Comparison of ENCODE assay signal across 18 mouse cellular contexts in genomic region chr6:53963906-53964496, GRCm38 (mm10). TPM values are rescaled to one million over a fixed set of nuclear protein-coding genes. Genes with fewer than 3 reads are reported as not detected.
A peak's percentile ranks its signal among the peaks of the same experiment; 100 is the strongest.
DNase-seq lines count a peak whose midpoint lies in the region; ATAC-seq lines count a peak whose summit lies in the region.
"Had no signal": no experiment of that assay in that cellular context is flagged by ENCODE, and none has a peak within 500 bp of the region (broad histone marks: within the 10 kb centered on the region; RNA-seq: fewer than 3 reads in every experiment).

No protein-coding gene starts in this region.

- no peaks in the 10 kb centered on the region for H3K27me3 ChIP-seq in hindbrain, embryonic 12.5 days
- no peaks in the 10 kb centered on the region for H3K27me3 ChIP-seq in hindbrain, embryonic 16.5 days (replicated peaks; ENCODE audit: control insufficient read depth, insufficient read depth, low read length)
- H3K27me3 ChIP-seq in embryonic facial prominence, embryonic 10.5 days (replicated peaks; ENCODE audit: low read depth, poor library complexity, severe bottlenecking): peaks cover 4% of the 10 kb centered on the region; the same call in 1 of the 2 replicates
- H3K27me3 ChIP-seq in kidney, embryonic 15.5 days: no peaks in the 10 kb centered on the region
- H3K27me3 ChIP-seq in limb, embryonic 12.5 days: no peaks in the 10 kb centered on the region
- H3K27me3 ChIP-seq: embryonic facial prominence, embryonic 15.5 days; forebrain, embryonic 12.5 days; liver, embryonic 15.5 days had no signal

- no peak overlapping the region for H3K4me2 ChIP-seq in hindbrain, embryonic 12.5 days (replicated peaks)
- no peak overlapping the region for H3K4me2 ChIP-seq in hindbrain, embryonic 16.5 days (ENCODE audit: low read length)
- H3K4me2 ChIP-seq in kidney, embryonic 15.5 days: no peak overlapping the region
- no peak overlapping the region for H3K4me2 ChIP-seq in limb, embryonic 12.5 days
- H3K4me2 ChIP-seq: embryonic facial prominence, embryonic 15.5 days; forebrain, embryonic 12.5 days; liver, embryonic 15.5 days had no signal

- peaks cover 19% of the 10 kb centered on the region for H3K4me1 ChIP-seq in hindbrain, embryonic 12.5 days
- H3K4me1 ChIP-seq in hindbrain, embryonic 16.5 days (ENCODE audit: control insufficient read depth, insufficient read depth, low read depth, low read length): no peaks in the 10 kb centered on the region; the same call in 1 of the 2 replicates
- peaks cover 53% of the 10 kb centered on the region for H3K4me1 ChIP-seq in embryonic facial prominence, embryonic 10.5 days
- peaks cover 13% of the 10 kb centered on the region for H3K4me1 ChIP-seq in kidney, embryonic 15.5 days
- peaks cover 18% of the 10 kb centered on the region for H3K4me1 ChIP-seq in limb, embryonic 12.5 days (replicated peaks)
- H3K4me1 ChIP-seq: liver, embryonic 15.5 days had no signal

- H3K4me3 ChIP-seq in hindbrain, embryonic 12.5 days: no peak overlapping the region
- no peak overlapping the region for H3K4me3 ChIP-seq in hindbrain, embryonic 16.5 days (ENCODE audit: low read length)
- H3K4me3 ChIP-seq in embryonic facial prominence, embryonic 10.5 days: no peak overlapping the region
- H3K4me3 ChIP-seq in kidney, embryonic 15.5 days (replicated peaks): no peak overlapping the region
- H3K4me3 ChIP-seq in limb, embryonic 12.5 days (replicated peaks): no peak overlapping the region
- H3K4me3 ChIP-seq: embryonic facial prominence, embryonic 15.5 days; forebrain, embryonic 12.5 days; liver, embryonic 15.5 days; midbrain, embryonic 10.5 days had no signal

- peak; percentile 42 for DNase-seq in embryonic facial prominence, embryonic 10.5 days (ENCODE audit: low spot score)
- no peak for DNase-seq in cerebellum, adult 11 months
- no peak for DNase-seq in urinary bladder, postnatal 25 days (ENCODE audit: low spot score)
- DNase-seq: adrenal gland, postnatal 25 days; cerebellum, postnatal 14 days; heart, postnatal 36 days; layer of hippocampus, postnatal 36 days; lung, postnatal 14 days; right cerebral cortex, adult 18-20 months had no signal

- H3K36me3 ChIP-seq in hindbrain, embryonic 12.5 days: no peaks in the 10 kb centered on the region
- no peaks in the 10 kb centered on the region for H3K36me3 ChIP-seq in hindbrain, embryonic 16.5 days (ENCODE audit: control insufficient read depth, insufficient read depth, low read length)
- H3K36me3 ChIP-seq in embryonic facial prominence, embryonic 10.5 days (replicated peaks): no peaks in the 10 kb centered on the region
- no peaks in the 10 kb centered on the region for H3K36me3 ChIP-seq in kidney, embryonic 15.5 days
- no peaks in the 10 kb centered on the region for H3K36me3 ChIP-seq in limb, embryonic 12.5 days
- H3K36me3 ChIP-seq: embryonic facial prominence, embryonic 15.5 days; forebrain, embryonic 12.5 days; liver, embryonic 15.5 days; midbrain, embryonic 10.5 days had no signal

- ATAC-seq in hindbrain, embryonic 12.5 days (ENCODE audit: low FRiP score): no peak
- ATAC-seq in hindbrain, embryonic 16.5 days: no peak
- no peak for ATAC-seq in kidney, embryonic 15.5 days (replicated peaks; ENCODE audit: low FRiP score)
- ATAC-seq in limb, embryonic 12.5 days (ENCODE audit: insufficient number of reproducible peaks, insufficient read depth, low FRiP score, low TSS enrichment, low read depth): 0 out of 2 replicates have a peak, but pooled peaks have one; percentile 68

- H3K27ac ChIP-seq in hindbrain, embryonic 12.5 days: peak overlapping the region; percentile 12; the same call in 1 of the 2 replicates
- no peak overlapping the region for H3K27ac ChIP-seq in hindbrain, embryonic 16.5 days (ENCODE audit: low read depth, low read length)
- H3K27ac ChIP-seq in embryonic facial prominence, embryonic 10.5 days (replicated peaks): peak overlapping the region; percentile 8; the same call in 1 of the 2 replicates
- 0 out of 2 replicates have a peak overlapping the region, but pooled peaks have one; percentile 64 for H3K27ac ChIP-seq in kidney, embryonic 15.5 days
- H3K27ac ChIP-seq in limb, embryonic 12.5 days: no peak overlapping the region
- H3K27ac ChIP-seq: embryonic facial prominence, embryonic 15.5 days; forebrain, embryonic 12.5 days; liver, embryonic 15.5 days; midbrain, embryonic 10.5 days had no signal

- WGBS in hindbrain, embryonic 12.5 days: 66% methylated on average over 5 of the region's 5 CpGs
- WGBS in hindbrain, embryonic 16.5 days: 70% methylated on average over 5 of the region's 5 CpGs
- 66% methylated on average over 5 of the region's 5 CpGs for WGBS in embryonic facial prominence, embryonic 10.5 days
- WGBS in kidney, embryonic 15.5 days: 75% methylated on average over 5 of the region's 5 CpGs
- 51% methylated on average over 5 of the region's 5 CpGs for WGBS in limb, embryonic 12.5 days

- no peaks in the 10 kb centered on the region for H3K9me3 ChIP-seq in hindbrain, embryonic 12.5 days (replicated peaks)
- H3K9me3 ChIP-seq in hindbrain, embryonic 16.5 days (ENCODE audit: control insufficient read depth, low read length): no peaks in the 10 kb centered on the region
- no peaks in the 10 kb centered on the region for H3K9me3 ChIP-seq in embryonic facial prominence, embryonic 10.5 days
- H3K9me3 ChIP-seq in kidney, embryonic 15.5 days (replicated peaks): no peaks in the 10 kb centered on the region
- H3K9me3 ChIP-seq in limb, embryonic 12.5 days: no peaks in the 10 kb centered on the region
- H3K9me3 ChIP-seq: embryonic facial prominence, embryonic 15.5 days; forebrain, embryonic 12.5 days; liver, embryonic 15.5 days; midbrain, embryonic 10.5 days had no signal

- no peak overlapping the region for H3K9ac ChIP-seq in hindbrain, embryonic 12.5 days
- H3K9ac ChIP-seq in hindbrain, embryonic 16.5 days (ENCODE audit: low read depth, low read length): no peak overlapping the region
- no peak overlapping the region for H3K9ac ChIP-seq in kidney, embryonic 15.5 days
- no peak overlapping the region for H3K9ac ChIP-seq in limb, embryonic 12.5 days (replicated peaks)
- H3K9ac ChIP-seq: embryonic facial prominence, embryonic 15.5 days; forebrain, embryonic 12.5 days; liver, embryonic 15.5 days had no signal

RNA-seq across cellular contexts. Expression of gene Cpvl, which starts 14.5 kb away (rescaled TPM):
- polyA plus RNA-seq in hindbrain, embryonic 12.5 days (2016; fragmentation: Nextera tagmentation; extraction: Ambion mirVana): not detected in 2 replicates
- polyA plus RNA-seq in hindbrain, embryonic 16.5 days (2015; fragmentation: Nextera tagmentation; extraction: Ambion mirVana): 0.24 TPM in 1 of 2 replicates, not detected in the other
- polyA plus RNA-seq in embryonic facial prominence, embryonic 10.5 days (2016; fragmentation: Nextera tagmentation; extraction: Ambion mirVana): 0.10 and 0.22 TPM in 2 replicates
- polyA plus RNA-seq in kidney, embryonic 15.5 days (2015; fragmentation: Nextera tagmentation; extraction: Ambion mirVana): 0.18 and 0.34 TPM in 2 replicates
- polyA plus RNA-seq in limb, embryonic 12.5 days (2016; fragmentation: Nextera tagmentation; extraction: Ambion mirVana): 0.14 and 0.42 TPM in 2 replicates
- polyA plus RNA-seq: embryonic facial prominence, embryonic 15.5 days; forebrain, embryonic 12.5 days; liver, embryonic 15.5 days; urinary bladder, adult 2 months had no signal

Comparison
In these comparisons a context has a peak if more than half of its experiments do, and no peak if none do; other contexts are left out.
1. H3K27ac ChIP-seq: peak in hindbrain, embryonic 12.5 days (single experiment), embryonic facial prominence, embryonic 10.5 days (single experiment) and kidney, embryonic 15.5 days (single experiment); none in hindbrain, embryonic 16.5 days (single experiment) and limb, embryonic 12.5 days (single experiment).